Mouse (Mus musculus): ENCODE data around the gene Pex1. TPM values are rescaled to one million over a fixed set of nuclear protein-coding genes. Genes with fewer than 3 reads are reported as not detected.

Pex1 gene
- polyA plus RNA-seq, 1 experiment: 0.21 TPM

DNA sequence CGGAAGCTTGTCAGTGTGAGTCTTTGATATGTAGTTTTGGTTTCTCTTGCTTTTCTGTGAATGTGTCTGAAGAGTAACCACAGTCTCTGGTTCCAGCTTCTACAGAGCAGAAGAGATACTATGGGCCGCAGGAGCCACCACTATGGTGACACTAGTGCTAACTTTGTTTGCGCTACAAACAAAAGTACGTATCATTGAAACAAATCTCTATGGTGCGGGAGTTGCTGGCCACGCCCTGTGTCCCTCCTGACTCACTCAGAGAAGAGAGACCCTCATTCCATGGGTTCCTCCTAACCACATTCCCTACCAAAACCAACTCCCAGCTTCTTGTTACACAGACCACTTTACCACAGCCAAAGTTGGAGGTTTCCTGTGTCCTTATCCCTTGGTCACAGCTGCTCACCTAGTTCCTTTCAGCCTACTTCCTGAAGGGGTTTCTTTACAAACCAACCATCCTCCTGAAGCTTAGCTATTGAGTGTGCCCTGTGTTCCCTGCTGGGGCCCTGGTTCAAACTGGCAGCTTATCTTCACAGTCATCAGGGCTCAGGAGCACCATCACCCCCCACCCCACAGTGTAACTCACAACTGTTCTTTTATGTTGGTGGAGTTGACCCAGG lies 74.2 kb downstream of the Pex1 start:
- no peaks in the 10 kb centered on the region for H3K27me3 ChIP-seq (ENCODE audit: control insufficient read depth)
- H3K4me1 ChIP-seq (ENCODE audit: control insufficient read depth): peaks cover 3% of the 10 kb centered on the region
- no peak overlapping the region for H3K4me3 ChIP-seq (replicated peaks)
- no peak for TF ChIP-seq GATA1 (IDR thresholded peaks at IDR 0.05; ENCODE audit: low read length)
- no peaks in the 10 kb centered on the region for H3K36me3 ChIP-seq (ENCODE audit: control insufficient read depth)
- H3K9me3 ChIP-seq (ENCODE audit: control insufficient read depth, low read length): no peaks in the 10 kb centered on the region

Other genes with a start within 250 kb of the Pex1 start
- 2.2 and 2.6 TPM in 2 replicates for gene Fam133b, start 52.2 kb upstream of the Pex1 start, polyA plus RNA-seq (2012)
- 0.02 and 0.08 TPM in 2 replicates for gene 1700109H08Rik, start 24.5 kb upstream of the Pex1 start, polyA plus RNA-seq (2012)
- gene Rbm48, start 519 bp downstream of the Pex1 start, polyA plus RNA-seq (2012): 0.25 and 0.75 TPM in 2 replicates
- not detected in 2 replicates for gene Tmbim7, start 55.1 kb downstream of the Pex1 start, polyA plus RNA-seq (2012)
- 3.5 and 3.9 TPM in 2 replicates for gene Gatad1, start 61.1 kb downstream of the Pex1 start, polyA plus RNA-seq (2012)
- 0.21 and 0.35 TPM in 2 replicates for gene Ankib1, start 206.9 kb downstream of the Pex1 start, polyA plus RNA-seq (2012)
- gene Krit1, start 207.1 kb downstream of the Pex1 start, polyA plus RNA-seq (2012): 0.38 and 0.61 TPM in 2 replicates
- 0.02 TPM in 1 of 2 replicates, not detected in the other for gene Lrrd1, start 249.1 kb downstream of the Pex1 start, polyA plus RNA-seq (2012)